Mouse (Mus musculus) common myeloid progenitor, adult 5-6 weeks (primary cell): Measurements from ENCODE around the gene Cdx2. TPM values are rescaled to one million over a fixed set of nuclear protein-coding genes. Genes with fewer than 3 reads are reported as not detected.

ENCODE experiments used
- ATAC-seq: replicated peaks from 2 replicates; pipeline ENCODE4 v1.8.0; 2016; ENCODE audit warnings: low read depth, mild to moderate bottlenecking, moderate TSS enrichment, inconsistent platforms; ENCODE audit not compliant: poor library complexity, severe bottlenecking
- total RNA-seq: library from RNA; stranded (forward); fragments of 200-1000, 187-1606 nt; gene quantifications from 2 replicates; pipeline ENCODE4 v1.2.3, GENCODE M21; 2017

Cdx2 gene
- total RNA-seq, 1 experiment from 2014 or later = not detected

DNA sequence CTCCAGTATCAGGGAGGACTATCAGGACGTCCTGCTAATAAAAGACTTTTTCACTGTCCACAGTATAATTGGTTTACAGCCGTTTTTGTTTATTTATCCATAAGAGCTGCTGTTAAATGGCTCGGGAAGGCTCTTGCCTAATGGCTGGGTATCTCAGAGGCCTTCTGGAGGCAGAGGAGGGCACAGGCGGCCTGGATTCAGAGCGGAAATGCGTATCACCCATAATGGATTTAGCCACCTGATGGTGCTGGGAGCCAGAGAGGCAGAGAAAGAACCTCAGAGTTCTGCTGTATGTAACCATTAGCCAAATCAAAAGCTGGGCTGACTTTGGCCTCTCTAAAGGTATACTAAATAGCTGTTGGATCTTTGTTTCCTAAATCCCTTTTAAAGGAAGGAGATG, 39.6 kb downstream of the Cdx2 start:
- no peak for ATAC-seq

- ATAC-seq = no peak
These were observed 43.1 kb downstream of the Cdx2 start for GRCm38 (mm10) chr5:147263945-147264344.

GRCm38 (mm10) chr5:147261899-147262541, 45.0 kb downstream of the Cdx2 start:
- no peak for ATAC-seq

DNA sequence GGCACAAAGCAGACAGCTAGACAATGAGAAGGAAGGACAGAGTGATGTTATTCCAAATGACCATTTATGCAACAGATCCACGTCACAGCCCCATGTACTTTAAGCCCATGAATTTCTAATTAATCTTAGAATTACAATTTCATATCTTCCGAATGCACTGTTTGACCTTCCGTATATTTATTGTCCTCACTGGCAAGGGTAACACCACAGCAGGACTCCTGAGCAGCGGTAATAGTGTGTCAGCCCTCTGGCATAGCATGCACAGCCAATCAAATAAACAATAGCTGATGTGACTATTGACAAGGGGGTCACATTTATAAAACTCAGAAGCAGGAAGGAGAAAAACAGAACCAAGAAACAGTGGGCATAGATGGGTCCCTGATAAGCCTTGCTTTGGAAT, 46.3 kb downstream of the Cdx2 start:
- ATAC-seq = no peak

DNA sequence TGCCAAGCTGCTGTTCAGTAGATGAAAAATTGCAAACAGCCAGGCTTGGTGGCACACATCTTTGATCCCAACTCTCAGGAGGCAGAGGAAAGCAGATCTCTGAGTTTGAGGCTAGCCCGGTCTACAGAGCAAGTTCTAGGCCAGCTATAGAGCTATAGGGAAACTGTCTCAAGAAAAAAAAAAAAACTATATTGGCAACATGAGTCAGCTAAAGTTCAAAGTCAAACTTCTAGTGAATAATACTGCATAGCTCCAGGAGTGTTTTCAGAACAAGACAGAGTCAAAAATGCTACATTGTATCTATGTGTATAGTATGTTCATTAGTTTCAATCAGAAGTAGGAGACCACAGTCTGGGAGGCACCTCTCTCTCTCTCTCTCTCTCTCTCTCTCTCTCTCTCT, 46.9 kb downstream of the Cdx2 start:
- no peak for ATAC-seq

Other genes with a start within 250 kb of the Cdx2 start
- gene Lnx2, start 230.7 kb downstream of the Cdx2 start, total RNA-seq = 5.4 and 10.8 TPM in 2 replicates
- 126 and 156 TPM in 2 replicates for gene Polr1d, start 230.2 kb downstream of the Cdx2 start, total RNA-seq
- not detected in 2 replicates for gene Gsx1, start 118.6 kb downstream of the Cdx2 start, total RNA-seq
- not detected in 2 replicates for gene Pdx1, start 37.3 kb downstream of the Cdx2 start, total RNA-seq
- gene Urad, start 15.2 kb upstream of the Cdx2 start, total RNA-seq = not detected in 2 replicates
- 100 and 112 TPM in 2 replicates for gene Flt3, start 93.2 kb upstream of the Cdx2 start, total RNA-seq
- gene Pan3, start 122.9 kb upstream of the Cdx2 start, total RNA-seq = 240 and 264 TPM in 2 replicates